Mouse (Mus musculus) spleen, adult 18-20 months (tissue): ENCODE results near the gene Mrgprb2.

Experiments
- DNase-seq, 2 experiments: peaks; one replicate each; pipeline ENCODE4 v3.0.0; 2022; ENCODE audit warnings: mixed read lengths in 2 of 2

Gene Mrgprb2

DNA sequence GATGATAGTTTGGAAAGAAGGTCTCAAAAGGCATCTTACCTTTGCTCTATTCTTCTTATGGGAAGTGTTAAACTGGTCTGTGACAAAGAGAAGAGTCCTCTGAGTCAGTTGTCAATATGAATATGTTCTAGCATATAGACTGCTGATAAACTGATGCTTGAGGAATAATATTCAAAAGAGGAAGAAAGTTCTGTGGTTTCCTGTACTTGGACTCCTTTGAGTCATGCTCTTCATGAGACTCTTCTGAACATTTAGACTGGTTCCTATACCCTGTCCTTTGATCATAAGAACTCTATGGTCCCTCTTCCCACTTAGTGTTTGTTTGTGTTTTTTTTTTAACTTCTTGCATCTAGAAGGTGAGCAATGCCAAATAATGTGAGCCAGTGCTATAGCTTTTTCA lies at the start of gene Mrgprb2:
Gene Mrgprb2 (minus strand): TSS at position 101 of the 400 bp plus-strand sequence.
- DNase-seq = no peak
